Mouse (Mus musculus) Patski (cell line): Measurements from ENCODE around the gene Sox5. TPM values are rescaled to one million over a fixed set of nuclear protein-coding genes. Genes with fewer than 3 reads are reported as not detected.

Experiments used
- ATAC-seq: fragments of 100-300 bp; one replicate; pipeline ENCODE4 v1.8.0; 2021
- CTCF ChIA-PET: fragments of 350-600 bp; sonication (Branson Sonifier 250); formaldehyde crosslinking; loops from one replicate; lab custom pipeline; 2022; ENCODE audit warnings: inconsistent platforms; lab: Charles Lee
- POLR2A ChIA-PET: fragments of 350-600 bp; sonication (Branson Sonifier 250); formaldehyde crosslinking; loops from one replicate; lab custom pipeline; 2022; ENCODE audit warnings: antibody characterized with exemption, inconsistent platforms; lab: Charles Lee
- DNase-seq: peaks from one replicate; pipeline ENCODE4 v3.0.0-alpha.2; 2011; ENCODE audit warnings: low read depth, low spot score
- H3K27me3 ChIP-seq: fragments of 371-371 bp; one replicate; pipeline ENCODE4 v1.5.1; 2021
- CTCF ChIP-seq: fragments of 100-300 bp; IDR thresholded peaks from one replicate; pipeline ENCODE4 v1.5.1; 2021
- in situ Hi-C: fragments of 300-500 bp; cut with MboI; formaldehyde crosslinking; loops from 3 replicates; pipeline ENCODE4 v1.11.1; 2018; ENCODE audit warnings: low pct_unique_long_range_greater_than_20kb, mixed read lengths
- polyA plus RNA-seq: library from polyadenylated mRNA; unstranded; gene quantifications from one replicate; pipeline ENCODE4 v1.2.3, GENCODE M21; 2021

Sox5 gene
- polyA plus RNA-seq: 0.26 TPM

DNA sequence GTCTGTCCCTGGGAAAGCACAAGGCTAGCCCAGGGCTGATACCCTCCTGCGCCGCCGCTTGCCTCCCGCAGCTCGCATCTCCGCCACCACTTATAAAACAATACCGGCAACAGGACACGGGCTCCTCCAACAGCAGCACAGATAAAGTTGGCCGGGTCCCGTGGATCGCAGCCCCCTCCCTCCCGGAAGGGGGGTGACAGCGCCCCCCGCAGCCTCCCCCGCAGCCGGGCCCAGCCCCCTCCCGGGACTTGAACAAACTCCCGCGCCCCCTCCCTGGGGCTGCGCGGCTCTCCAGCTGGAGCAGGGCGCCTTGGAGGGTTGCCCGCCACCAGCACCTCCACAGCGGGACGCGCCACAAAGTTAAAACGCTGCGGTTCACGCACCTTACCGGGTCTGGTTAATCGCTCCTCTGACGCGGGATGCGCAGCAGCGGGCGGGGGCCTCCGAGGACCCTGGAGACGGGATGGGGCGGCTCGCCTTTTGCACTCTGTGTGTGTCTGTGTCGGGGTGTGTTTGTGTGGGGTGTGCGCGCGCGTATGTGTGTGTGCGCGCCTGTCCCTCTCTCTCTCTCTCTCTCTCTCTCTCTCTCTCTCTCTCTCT is at the start of gene Sox5:
Sox5 (minus strand) TSS at position 547 of the 600 bp plus-strand sequence.
- POLR2A ChIA-PET: no interaction called here
- no peak for TF ChIP-seq CTCF
- DNase-seq (no peak), ATAC-seq (peak; percentile 54)
- H3K27me3 ChIP-seq: peaks cover 5% of the 10 kb centered on the region
- in situ Hi-C loops: no loop called here
- CTCF ChIA-PET: no interaction called here

DNA sequence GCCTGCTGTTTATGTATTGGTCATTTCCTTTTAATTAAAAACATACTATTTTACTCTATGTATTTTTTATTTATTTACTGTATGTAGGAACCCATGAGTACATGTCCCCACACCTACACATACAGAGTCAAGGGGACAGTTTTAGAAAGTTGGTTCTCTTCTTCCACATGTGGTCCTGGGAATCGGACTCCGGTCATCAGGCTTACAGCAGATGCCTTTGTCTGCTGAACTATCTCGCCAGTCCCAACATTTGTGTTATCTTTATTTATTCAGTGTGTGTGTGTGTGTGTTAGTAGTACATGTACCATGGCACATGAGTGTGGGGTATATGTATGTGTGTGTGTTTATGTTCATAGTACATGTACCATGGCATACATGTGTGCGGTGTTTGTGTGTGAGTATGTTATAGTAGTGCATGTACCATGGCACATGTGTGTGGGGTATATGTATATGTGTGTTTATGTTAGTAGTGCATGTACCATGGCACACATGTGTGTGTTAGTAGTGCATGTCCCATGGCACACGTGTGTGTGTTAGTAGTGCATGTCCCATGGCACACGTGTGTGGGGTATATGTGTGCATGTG is 43.3 kb upstream of the Sox5 start:
- no peaks in the 10 kb centered on the region for H3K27me3 ChIP-seq
- TF ChIP-seq CTCF: no peak
- DNase-seq (no peak), ATAC-seq (no peak)
- in situ Hi-C loops: no loop called here
- CTCF ChIA-PET: interaction anchor here (1.1 kb wide), 1 partner anchor 10 kb away, joined by 3 read pairs; no protein-coding TSS in a partner anchor
- POLR2A ChIA-PET: no interaction called here

DNA sequence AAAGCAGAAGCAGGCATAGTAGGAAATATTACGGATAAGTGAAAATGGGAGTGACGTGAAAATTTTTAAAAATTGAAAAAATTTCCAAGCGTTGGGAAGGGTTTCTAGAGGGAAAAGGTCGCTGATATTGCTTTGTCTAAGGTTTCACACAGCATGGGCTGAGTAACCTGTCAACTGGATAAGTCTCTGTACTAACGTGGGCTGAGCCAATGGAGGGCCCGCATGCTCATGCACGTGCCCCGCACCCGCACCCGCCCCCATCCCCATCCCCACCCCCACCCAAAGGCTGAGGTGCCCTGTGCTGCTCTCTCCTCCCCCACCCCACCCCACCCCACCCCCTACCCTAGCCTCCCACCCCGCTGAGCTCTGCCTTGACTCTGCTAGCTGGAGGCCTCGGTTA is 42.4 kb upstream of the Sox5 start:
- DNase-seq (no peak), ATAC-seq (no peak)
- in situ Hi-C loops: no loop called here
- H3K27me3 ChIP-seq: no peaks in the 10 kb centered on the region
- POLR2A ChIA-PET: no interaction called here
- CTCF ChIA-PET: interaction anchor here (1.1 kb wide), 1 partner anchor 9 kb away, joined by 3 read pairs; no protein-coding TSS in a partner anchor
- no peak for TF ChIP-seq CTCF

DNA sequence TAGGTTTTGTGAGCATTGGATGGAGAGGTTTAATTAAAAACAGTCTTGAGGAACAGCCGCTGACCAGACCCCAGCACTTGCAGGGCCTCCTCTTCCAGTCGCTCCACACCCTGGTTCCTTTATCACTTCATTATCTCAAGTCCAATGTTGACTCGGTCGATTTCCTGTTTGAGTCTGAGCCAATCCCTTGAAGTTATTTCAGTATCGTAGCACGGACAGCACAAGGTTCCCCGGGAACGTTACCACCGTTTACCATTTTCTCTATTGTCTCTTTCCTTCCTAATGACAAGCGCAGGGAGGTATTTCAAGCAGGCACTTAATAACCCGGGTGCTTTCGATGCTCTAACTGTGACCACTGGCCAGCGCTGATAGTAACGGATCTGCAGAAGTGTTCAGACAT is 40.8 kb upstream of the Sox5 start:
- TF ChIP-seq CTCF: no peak
- ChIA-PET POLR2A (no interaction called here), CTCF (no interaction called here)
- in situ Hi-C loops: no loop called here
- ATAC-seq (no peak), DNase-seq (no peak)
- no peaks in the 10 kb centered on the region for H3K27me3 ChIP-seq

DNA sequence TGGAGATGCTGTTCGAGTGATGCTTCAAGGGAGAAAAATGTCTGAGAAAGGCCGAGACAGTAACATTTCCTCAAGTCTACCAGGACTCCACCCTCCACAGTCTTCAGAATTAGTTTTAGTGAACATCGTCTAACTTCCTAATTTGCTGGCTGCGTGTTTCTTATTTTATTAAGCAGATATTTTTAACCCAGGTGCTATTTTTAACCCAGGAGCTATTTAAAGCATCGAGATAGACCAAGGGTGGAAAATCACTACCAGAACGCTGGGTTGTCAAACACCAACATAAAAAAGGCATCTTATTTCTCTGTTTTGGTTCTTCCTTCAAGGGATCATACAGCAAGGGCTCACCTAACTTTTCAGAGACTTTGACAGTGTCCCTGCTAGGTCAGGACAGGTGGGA is 39.2 kb upstream of the Sox5 start:
- TF ChIP-seq CTCF: no peak
- no peaks in the 10 kb centered on the region for H3K27me3 ChIP-seq
- ChIA-PET POLR2A (no interaction called here), CTCF (no interaction called here)
- in situ Hi-C loops: no loop called here
- DNase-seq: no peak
- no peak for ATAC-seq

DNA sequence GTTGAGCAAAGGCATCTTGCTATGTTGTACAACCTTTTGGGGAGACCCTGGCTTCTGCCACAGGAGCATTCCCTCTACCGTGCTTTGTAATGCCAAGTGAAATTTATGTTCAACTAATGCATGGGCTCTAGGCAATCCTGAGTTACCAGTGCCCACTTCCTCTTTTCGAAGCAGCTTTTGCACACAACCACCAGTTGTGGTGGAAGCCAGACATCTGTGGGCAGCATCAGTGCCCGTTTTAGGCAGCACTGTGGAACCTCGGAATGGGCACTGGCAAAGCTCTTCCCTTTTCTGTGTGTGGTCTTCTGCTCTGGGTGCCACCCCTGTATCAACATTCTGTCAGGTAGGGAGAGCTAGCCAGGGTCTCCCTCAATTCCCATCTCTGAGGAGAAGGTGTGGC is 36.2 kb upstream of the Sox5 start:
- TF ChIP-seq CTCF: no peak
- ChIA-PET POLR2A (no interaction called here), CTCF (interaction anchor here (1.1 kb wide), 1 partner anchor 183 kb away, joined by 3 read pairs; no protein-coding TSS in a partner anchor)
- H3K27me3 ChIP-seq: no peaks in the 10 kb centered on the region
- ATAC-seq (no peak), DNase-seq (no peak)
- in situ Hi-C loops: no loop called here

DNA sequence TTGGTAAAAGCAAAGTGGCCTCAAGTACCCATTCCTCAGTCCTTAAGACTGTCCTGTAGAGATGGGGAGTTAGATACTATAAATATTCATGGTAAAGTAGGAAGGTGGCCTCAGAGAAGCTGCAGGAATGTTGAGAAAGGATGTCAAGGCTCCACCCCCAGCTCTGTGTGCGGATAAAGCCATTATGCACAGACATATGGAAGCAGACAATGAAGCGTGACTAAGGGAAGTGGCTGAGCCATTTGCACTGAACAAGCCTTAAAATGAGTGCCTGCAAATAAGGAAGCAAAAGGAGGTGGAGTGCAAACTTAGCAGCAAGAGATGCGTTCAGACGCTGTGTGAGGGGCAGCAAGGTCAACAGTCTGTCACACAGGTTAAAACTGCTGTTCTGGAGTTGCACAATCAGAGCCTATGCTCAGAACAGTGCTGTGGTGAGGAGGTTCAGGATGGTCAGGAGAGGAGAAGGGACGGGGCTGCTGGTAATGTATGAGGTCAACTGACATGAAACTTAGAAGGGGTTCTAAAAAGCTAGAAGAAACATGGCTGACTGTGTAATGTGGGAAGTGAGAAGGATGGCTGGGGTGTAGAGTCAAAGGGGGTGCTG is 35.7 kb upstream of the Sox5 start:
- ChIA-PET CTCF (interaction anchor here (1.1 kb wide), 1 partner anchor 183 kb away, joined by 3 read pairs; no protein-coding TSS in a partner anchor), POLR2A (no interaction called here)
- TF ChIP-seq CTCF: no peak
- no peak for ATAC-seq
- in situ Hi-C loops: no loop called here
- DNase-seq: no peak
- no peaks in the 10 kb centered on the region for H3K27me3 ChIP-seq

DNA sequence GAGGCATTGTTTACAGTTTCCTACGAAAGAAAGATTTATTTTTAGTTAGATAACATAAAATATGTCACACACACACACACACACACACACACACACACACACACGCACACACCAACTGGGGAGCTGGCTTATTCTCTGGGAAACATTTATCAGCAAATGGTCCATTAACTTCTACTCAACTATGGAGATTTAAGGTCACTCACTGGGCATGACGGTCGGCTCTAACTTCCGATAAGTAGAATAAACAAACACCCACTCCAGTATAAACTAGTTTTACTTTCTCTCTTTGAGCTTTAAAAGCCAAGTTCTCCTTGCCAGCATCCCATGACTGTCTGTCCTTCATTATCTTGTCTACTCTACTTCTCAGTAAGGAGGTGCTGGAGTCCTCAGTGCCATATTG is 33.8 kb upstream of the Sox5 start:
- no peak for ATAC-seq

DNA sequence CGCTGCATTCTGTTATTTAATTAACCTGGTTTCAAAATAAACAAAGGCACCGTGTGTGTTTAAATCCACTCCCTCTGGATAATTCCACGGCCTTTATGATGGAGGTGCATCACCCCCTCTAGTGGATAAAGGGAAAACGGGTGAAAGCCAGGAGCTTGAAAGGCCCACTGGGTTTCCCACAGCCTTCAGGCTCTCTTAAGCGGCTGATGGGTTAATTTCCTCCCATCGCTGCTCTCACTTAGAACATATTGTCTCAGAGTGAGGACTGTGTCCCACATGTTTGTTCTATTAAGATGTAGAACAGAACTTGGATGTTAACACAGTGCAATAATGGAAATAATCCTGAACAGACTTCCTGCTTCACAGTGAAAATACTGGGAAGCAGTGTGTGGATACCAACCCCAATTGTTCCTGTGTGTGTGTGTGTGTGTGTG is 33.2 kb upstream of the Sox5 start:
- peak; percentile 6 for DNase-seq
- ATAC-seq: peak; percentile 44
- TF ChIP-seq CTCF: peak; percentile 76
- ChIA-PET POLR2A (no interaction called here), CTCF (interaction anchor here (1.2 kb wide), 1 partner anchor 10 kb away, joined by 3 read pairs; no protein-coding TSS in a partner anchor)
- H3K27me3 ChIP-seq: no peaks in the 10 kb centered on the region
- in situ Hi-C loops: no loop called here

More for the DNA sequence above, 33.8 kb upstream of the Sox5 start:
- POLR2A ChIA-PET: interaction anchor here (0.7 kb wide), 1 partner anchor 32 kb away, joined by 5 read pairs; no protein-coding TSS in a partner anchor
- H3K27me3 ChIP-seq: no peaks in the 10 kb centered on the region
- TF ChIP-seq CTCF: no peak
- DNase-seq: no peak
- in situ Hi-C loops: no loop called here
- CTCF ChIA-PET: interaction anchor here (1.2 kb wide), 1 partner anchor 9 kb away, joined by 3 read pairs; no protein-coding TSS in a partner anchor

DNA sequence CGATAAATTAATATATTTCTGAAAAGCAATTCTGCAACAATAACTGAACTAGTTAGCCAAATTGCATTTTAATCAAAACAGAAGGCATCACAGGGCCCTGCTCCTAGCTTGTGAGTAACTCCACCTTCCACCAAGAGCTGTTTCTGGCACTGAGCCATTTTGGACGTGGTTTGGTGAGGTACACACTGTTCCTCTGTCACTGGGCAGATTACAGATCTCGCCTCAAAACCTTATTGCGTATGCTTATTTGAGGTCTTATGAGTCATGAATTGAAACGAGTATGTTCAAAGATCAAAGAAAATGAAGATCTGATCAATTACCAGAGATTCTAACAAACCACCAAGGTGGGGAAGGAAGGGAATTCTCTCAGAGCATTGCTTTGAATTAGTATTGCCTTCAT is 22.5 kb upstream of the Sox5 start:
- POLR2A ChIA-PET: no interaction called here
- ATAC-seq (no peak), DNase-seq (no peak)
- CTCF ChIA-PET: no interaction called here
- H3K27me3 ChIP-seq: no peaks in the 10 kb centered on the region
- in situ Hi-C loops: no loop called here
- TF ChIP-seq CTCF: no peak

DNA sequence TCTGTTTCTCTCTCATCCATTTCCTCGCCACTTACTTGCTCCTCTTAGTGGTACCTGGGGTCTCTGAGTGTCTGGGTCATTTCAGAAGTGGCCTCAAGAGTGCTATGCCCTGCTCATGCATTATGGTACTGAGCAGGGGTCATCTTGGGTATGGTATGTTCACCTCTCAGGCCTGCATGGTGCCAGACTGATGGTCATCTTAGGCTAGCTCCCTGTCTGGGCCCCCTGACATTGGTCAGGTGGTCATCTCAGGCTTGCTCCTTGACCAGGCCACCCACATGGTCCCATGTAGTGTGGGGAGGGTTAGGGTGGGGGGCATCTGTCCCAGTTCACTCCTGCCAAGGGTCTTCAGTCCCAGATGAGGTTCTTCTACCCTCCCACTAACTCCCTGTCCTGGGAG is 21.3 kb upstream of the Sox5 start:
- in situ Hi-C loops: no loop called here
- no peak for ATAC-seq
- H3K27me3 ChIP-seq: no peaks in the 10 kb centered on the region
- CTCF ChIA-PET: no interaction called here
- DNase-seq: no peak
- TF ChIP-seq CTCF: no peak
- POLR2A ChIA-PET: no interaction called here
